Mouse (Mus musculus) erythroblast, embryonic 14.5 days (primary cell): ENCODE data around the gene Stra6l. TPM values are rescaled to one million over a fixed set of nuclear protein-coding genes. Genes with fewer than 3 reads are reported as not detected.

Experiments used
- H3K27me3 ChIP-seq: 2 replicates; pipeline ENCODE4 v1.6.1; 2012; ENCODE audit warnings: inconsistent platforms; ENCODE audit not compliant: control insufficient read depth
- H3K36me3 ChIP-seq: 2 replicates; pipeline ENCODE4 v1.6.1; 2012; ENCODE audit warnings: mild to moderate bottlenecking, inconsistent platforms; ENCODE audit not compliant: control insufficient read depth
- H3K4me1 ChIP-seq: 2 replicates; pipeline ENCODE4 v1.6.1; 2012; ENCODE audit warnings: inconsistent platforms; ENCODE audit not compliant: control insufficient read depth
- H3K4me3 ChIP-seq: replicated peaks from 2 replicates; pipeline ENCODE3; 2012; ENCODE audit warnings: moderate library complexity, mild to moderate bottlenecking, inconsistent platforms
- H3K9me3 ChIP-seq: 2 replicates; pipeline ENCODE4 v1.6.1; 2012; ENCODE audit warnings: low read length, inconsistent platforms, mixed read lengths; ENCODE audit not compliant: control insufficient read depth
- GATA1 ChIP-seq: IDR thresholded peaks from 2 replicates; pipeline ENCODE4 v1.6.1; 2012; ENCODE audit warnings: low read length, inconsistent platforms, mixed read lengths
- TAL1 ChIP-seq: IDR thresholded peaks from 3 replicates; pipeline ENCODE4 v1.6.1; 2012; ENCODE audit warnings: low read length, inconsistent platforms, mixed read lengths
- polyA plus RNA-seq: library from polyadenylated mRNA; stranded (reverse); fragments of >175 nt; gene quantifications from 2 replicates; pipeline ENCODE4 v1.2.3, GENCODE M21; 2012

Gene Stra6l
- polyA plus RNA-seq, 1 experiment, result not detected

- Histone ChIP-seq H3K27me3 (no peaks in the 10 kb centered on the region), H3K4me1 (no peaks in the 10 kb centered on the region), H3K9me3 (no peaks in the 10 kb centered on the region), H3K36me3 (no peaks in the 10 kb centered on the region), H3K4me3 (no peak overlapping the region)
- TF ChIP-seq TAL1 (no peak), GATA1 (no peak)
Measured at GRCm38 (mm10) chr4:45867416-45867815, 19.0 kb downstream of the Stra6l start.

GRCm38 (mm10) chr4:45869021-45869815 lies 20.8 kb downstream of the Stra6l start:
- TF ChIP-seq GATA1 (no peak), TAL1 (no peak)
- Histone ChIP-seq H3K4me3 (no peak overlapping the region), H3K4me1 (no peaks in the 10 kb centered on the region), H3K36me3 (no peaks in the 10 kb centered on the region; the same call in 1 of the 2 replicates), H3K9me3 (no peaks in the 10 kb centered on the region), H3K27me3 (no peaks in the 10 kb centered on the region)

- Histone ChIP-seq H3K4me3 (no peak overlapping the region), H3K9me3 (peaks cover 13% of the 10 kb centered on the region)
- TF ChIP-seq TAL1 (no peak), GATA1 (no peak)
Measured at GRCm38 (mm10) chr4:45872147-45872546, 23.7 kb downstream of the Stra6l start.

GRCm38 (mm10) chr4:45878929-45879328 lies 30.5 kb downstream of the Stra6l start:
- Histone ChIP-seq H3K4me3 (no peak overlapping the region), H3K4me1 (no peaks in the 10 kb centered on the region), H3K9me3 (peaks cover 16% of the 10 kb centered on the region), H3K27me3 (no peaks in the 10 kb centered on the region), H3K36me3 (no peaks in the 10 kb centered on the region; the same call in 1 of the 2 replicates)
- TF ChIP-seq TAL1 (no peak), GATA1 (no peak)

More at GRCm38 (mm10) chr4:45872147-45872546, 23.7 kb downstream of the Stra6l start:
- no peaks in the 10 kb centered on the region for H3K27me3 ChIP-seq
- no peaks in the 10 kb centered on the region; the same call in 1 of the 2 replicates for H3K36me3 ChIP-seq
- no peaks in the 10 kb centered on the region for H3K4me1 ChIP-seq

GRCm38 (mm10) chr4:45882521-45882920 lies 34.1 kb downstream of the Stra6l start:
- H3K4me1 ChIP-seq, result no peaks in the 10 kb centered on the region
- no peaks in the 10 kb centered on the region; the same call in 1 of the 2 replicates for H3K36me3 ChIP-seq
- no peak for TF ChIP-seq TAL1
- no peak for TF ChIP-seq GATA1
- H3K27me3 ChIP-seq, result no peaks in the 10 kb centered on the region
- H3K4me3 ChIP-seq, result no peak overlapping the region
- peaks cover 3% of the 10 kb centered on the region; the same call in 1 of the 2 replicates for H3K9me3 ChIP-seq

- Histone ChIP-seq H3K27me3 (no peaks in the 10 kb centered on the region), H3K9me3 (peaks cover 3% of the 10 kb centered on the region; the same call in 1 of the 2 replicates), H3K4me1 (no peaks in the 10 kb centered on the region), H3K4me3 (no peak overlapping the region), H3K36me3 (no peaks in the 10 kb centered on the region; the same call in 1 of the 2 replicates)
- TF ChIP-seq TAL1 (no peak), GATA1 (no peak)
Measured at GRCm38 (mm10) chr4:45883250-45883649, 34.8 kb downstream of the Stra6l start.

- H3K27me3 ChIP-seq, result no peaks in the 10 kb centered on the region
- no peak overlapping the region for H3K4me3 ChIP-seq
- no peaks in the 10 kb centered on the region for H3K4me1 ChIP-seq
- H3K9me3 ChIP-seq, result no peaks in the 10 kb centered on the region
- TF ChIP-seq TAL1, result no peak
- TF ChIP-seq GATA1, result no peak
- H3K36me3 ChIP-seq, result no peaks in the 10 kb centered on the region
Measured at GRCm38 (mm10) chr4:45889487-45889886, 41.0 kb downstream of the Stra6l start.

- no peaks in the 10 kb centered on the region for H3K4me1 ChIP-seq
Measured at GRCm38 (mm10) chr4:45890066-45890761, 41.8 kb downstream of the Stra6l start, which contains the start of gene Ccdc180. Ccdc180 (plus strand) TSS chr4:45890303.

More at GRCm38 (mm10) chr4:45890066-45890761, 41.8 kb downstream of the Stra6l start, which contains the start of gene Ccdc180:
- TF ChIP-seq TAL1 (no peak), GATA1 (no peak)
- Histone ChIP-seq H3K9me3 (no peaks in the 10 kb centered on the region), H3K36me3 (no peaks in the 10 kb centered on the region), H3K27me3 (no peaks in the 10 kb centered on the region), H3K4me3 (no peak within 1 kb of the TSS)
